Mouse (Mus musculus) liver, embryonic 15.5 days (tissue): Measurements from ENCODE around the gene Lrrc51. TPM values are rescaled to one million over a fixed set of nuclear protein-coding genes. Genes with fewer than 3 reads are reported as not detected.
A peak's percentile ranks its signal among the peaks of the same experiment; 100 is the strongest.

ENCODE experiments used
- ATAC-seq: fragments of 200-750 bp; cut with Nextera tagmentation; 2 replicates; pipeline ENCODE4 v1.8.0; 2017; ENCODE audit warnings: moderate number of reproducible peaks, mild to moderate bottlenecking, moderate library complexity; ENCODE audit not compliant: insufficient read depth
- H3K27ac ChIP-seq: fragments of 300-500 bp; sonication (generic); replicated peaks from 2 replicates; pipeline ENCODE4 v1.5.1; 2015; ENCODE audit warnings: mild to moderate bottlenecking, inconsistent platforms
- H3K27me3 ChIP-seq: fragments of 300-500 bp; sonication (generic); 2 replicates; pipeline ENCODE4 v1.6.1; 2015; ENCODE audit warnings: mild to moderate bottlenecking, inconsistent platforms
- H3K36me3 ChIP-seq: fragments of 300-500 bp; sonication (generic); replicated peaks from 2 replicates; pipeline ENCODE4 v1.6.1; 2015; ENCODE audit warnings: moderate library complexity, mild to moderate bottlenecking, inconsistent platforms
- H3K4me1 ChIP-seq: fragments of 300-500 bp; sonication (generic); replicated peaks from 2 replicates; pipeline ENCODE4 v1.6.1; 2015; ENCODE audit warnings: inconsistent platforms
- H3K4me2 ChIP-seq: fragments of 300-500 bp; sonication (generic); 2 replicates; pipeline ENCODE4 v1.6.1; 2015; ENCODE audit warnings: moderate library complexity, mild to moderate bottlenecking, inconsistent platforms
- H3K4me3 ChIP-seq: fragments of 300-500 bp; sonication (generic); replicated peaks from 2 replicates; pipeline ENCODE4 v1.5.1; 2015; ENCODE audit warnings: mild to moderate bottlenecking, inconsistent platforms
- H3K9ac ChIP-seq: fragments of 300-500 bp; sonication (generic); 2 replicates; pipeline ENCODE4 v1.6.1; 2015; ENCODE audit warnings: moderate library complexity, mild to moderate bottlenecking, inconsistent platforms
- H3K9me3 ChIP-seq: fragments of 300-500 bp; sonication (generic); replicated peaks from 2 replicates; pipeline ENCODE4 v1.6.1; 2016; ENCODE audit warnings: inconsistent platforms
- WGBS: fragments of 180-500 bp; shearing (Covaris S2); methylation state at CpG from one replicate; pipeline ENCODE4 v1.1.7; 2015; ENCODE audit warnings: mixed read lengths; ENCODE audit not compliant: insufficient replicate concordance; 5-methylcytosine and 5-hydroxymethylcytosine counted together
- polyA plus RNA-seq: library from polyadenylated mRNA; unstranded; fragments of >200 nt; fragmentation: Nextera tagmentation; extraction: Ambion mirVana; gene quantifications from 2 replicates; pipeline ENCODE4 v1.2.1, GENCODE M21; 2015

Gene Lrrc51
- 1.6 and 1.7 TPM in 2 replicates for polyA plus RNA-seq

- H3K36me3 ChIP-seq = peaks cover 24% of the 10 kb centered on the region
- H3K9me3 ChIP-seq = no peaks in the 10 kb centered on the region
- peak within 1 kb of the TSS; percentile 94 for H3K4me3 ChIP-seq
- H3K4me1 ChIP-seq = peaks cover 45% of the 10 kb centered on the region
- ATAC-seq = peak; percentile 98
- H3K27me3 ChIP-seq = no peaks in the 10 kb centered on the region
- peak within 1 kb of the TSS; percentile 91 for H3K9ac ChIP-seq
- peak within 1 kb of the TSS; percentile 84 for H3K4me2 ChIP-seq
- WGBS = under 1% methylated on average over 40 of the region's 40 CpGs
- H3K27ac ChIP-seq = peak within 1 kb of the TSS; percentile 95
Measured at GRCm38 (mm10) chr7:101933751-101934240, at the start of gene Lrrc51, which contains the start of gene Numa1. Lrrc51 (minus strand) TSS chr7:101933895. Numa1 (plus strand) TSS chr7:101934111.

GRCm38 (mm10) chr7:101982735-101983134, 49.0 kb upstream of the Lrrc51 start:
- Histone ChIP-seq H3K9me3 (no peaks in the 10 kb centered on the region), H3K27ac (no peak overlapping the region), H3K36me3 (peaks cover 69% of the 10 kb centered on the region), H3K4me1 (0 out of 2 replicates have a peak, but pooled peaks cover 2% of the 10 kb centered on the region), H3K9ac (no peak overlapping the region), H3K27me3 (no peaks in the 10 kb centered on the region), H3K4me2 (no peak overlapping the region), H3K4me3 (no peak overlapping the region)
- WGBS = 56% methylated on average over 1 of the region's 1 CpGs
- ATAC-seq = no peak

GRCm38 (mm10) chr7:101974505-101974904, 40.8 kb upstream of the Lrrc51 start:
- ATAC-seq = no peak
- H3K27me3 ChIP-seq = no peaks in the 10 kb centered on the region
- no peak overlapping the region for H3K27ac ChIP-seq
- H3K4me1 ChIP-seq = peaks cover 45% of the 10 kb centered on the region
- H3K36me3 ChIP-seq = peaks cover 14% of the 10 kb centered on the region
- no peaks in the 10 kb centered on the region for H3K9me3 ChIP-seq
- H3K9ac ChIP-seq = no peak overlapping the region
- H3K4me3 ChIP-seq = no peak overlapping the region
- WGBS = 65% methylated on average over 2 of the region's 2 CpGs
- H3K4me2 ChIP-seq = no peak overlapping the region

- Histone ChIP-seq H3K4me1 (peaks cover 52% of the 10 kb centered on the region), H3K4me3 (no peak overlapping the region), H3K4me2 (no peak overlapping the region), H3K9me3 (no peaks in the 10 kb centered on the region), H3K27ac (no peak overlapping the region), H3K9ac (no peak overlapping the region), H3K27me3 (no peaks in the 10 kb centered on the region), H3K36me3 (peaks cover 11% of the 10 kb centered on the region)
- ATAC-seq = no peak
- WGBS = 50% methylated on average over 3 of the region's 3 CpGs
Measured at GRCm38 (mm10) chr7:101973730-101974129, 40.0 kb upstream of the Lrrc51 start.

GRCm38 (mm10) chr7:101971721-101972120, 38.0 kb upstream of the Lrrc51 start:
- Histone ChIP-seq H3K9ac (peak overlapping the region; percentile 69; the same call in 1 of the 2 replicates), H3K4me1 (peaks cover 64% of the 10 kb centered on the region), H3K4me3 (peak overlapping the region; percentile 71; the same call in 1 of the 2 replicates), H3K36me3 (peaks cover 1% of the 10 kb centered on the region; the same call in 1 of the 2 replicates), H3K27me3 (no peaks in the 10 kb centered on the region), H3K27ac (peak overlapping the region; percentile 89), H3K9me3 (no peaks in the 10 kb centered on the region), H3K4me2 (peak overlapping the region; percentile 98)
- ATAC-seq = no peak
- 38% methylated on average over 2 of the region's 2 CpGs for WGBS

GRCm38 (mm10) chr7:101970821-101971461, 37.2 kb upstream of the Lrrc51 start:
- peak; percentile 30 for ATAC-seq
- Histone ChIP-seq H3K27me3 (no peaks in the 10 kb centered on the region), H3K9ac (peak overlapping the region; percentile 69), H3K4me2 (peak overlapping the region; percentile 98), H3K4me1 (peaks cover 71% of the 10 kb centered on the region), H3K9me3 (no peaks in the 10 kb centered on the region), H3K36me3 (no peaks in the 10 kb centered on the region; the same call in 1 of the 2 replicates), H3K4me3 (peak overlapping the region; percentile 71), H3K27ac (peak overlapping the region; percentile 89)
- 4% methylated on average over 19 of the region's 19 CpGs for WGBS

GRCm38 (mm10) chr7:101970429-101970775, 36.7 kb upstream of the Lrrc51 start:
- H3K4me1 ChIP-seq = peaks cover 76% of the 10 kb centered on the region
- H3K4me3 ChIP-seq = peak overlapping the region; percentile 71
- peak overlapping the region; percentile 98 for H3K4me2 ChIP-seq
- H3K27me3 ChIP-seq = no peaks in the 10 kb centered on the region
- H3K36me3 ChIP-seq = no peaks in the 10 kb centered on the region
- H3K9me3 ChIP-seq = no peaks in the 10 kb centered on the region
- 2% methylated on average over 17 of the region's 17 CpGs for whole genome bisulfite sequencing
- peak; percentile 58 for ATAC-seq
- peak overlapping the region; percentile 89 for H3K27ac ChIP-seq
- peak overlapping the region; percentile 69 for H3K9ac ChIP-seq

- ATAC-seq = peak; percentile 85
- Histone ChIP-seq H3K4me3 (peak overlapping the region; percentile 71), H3K27me3 (no peaks in the 10 kb centered on the region), H3K9ac (peak overlapping the region; percentile 69), H3K36me3 (no peaks in the 10 kb centered on the region), H3K4me2 (peak overlapping the region; percentile 98), H3K4me1 (peaks cover 81% of the 10 kb centered on the region), H3K9me3 (no peaks in the 10 kb centered on the region), H3K27ac (peak overlapping the region; percentile 89)
- under 1% methylated on average over 49 of the region's 53 CpGs for WGBS
Measured at GRCm38 (mm10) chr7:101969694-101970428, 36.2 kb upstream of the Lrrc51 start.

GRCm38 (mm10) chr7:101968751-101969150, 35.1 kb upstream of the Lrrc51 start:
- WGBS = 58% methylated on average over 2 of the region's 2 CpGs
- no peak overlapping the region for H3K4me3 ChIP-seq
- H3K27me3 ChIP-seq = no peaks in the 10 kb centered on the region
- H3K27ac ChIP-seq = 0 out of 2 replicates have a peak overlapping the region, but pooled peaks have one; percentile 14
- no peaks in the 10 kb centered on the region for H3K36me3 ChIP-seq
- peak overlapping the region; percentile 98 for H3K4me2 ChIP-seq
- peaks cover 85% of the 10 kb centered on the region for H3K4me1 ChIP-seq
- 0 out of 2 replicates have a peak overlapping the region, but pooled peaks have one; percentile 28 for H3K9ac ChIP-seq
- ATAC-seq = no peak
- no peaks in the 10 kb centered on the region for H3K9me3 ChIP-seq

GRCm38 (mm10) chr7:101967256-101967655, 33.6 kb upstream of the Lrrc51 start:
- no peak overlapping the region for H3K4me2 ChIP-seq
- H3K27me3 ChIP-seq = no peaks in the 10 kb centered on the region
- H3K4me1 ChIP-seq = peaks cover 75% of the 10 kb centered on the region
- no peak overlapping the region for H3K27ac ChIP-seq
- H3K9me3 ChIP-seq = no peaks in the 10 kb centered on the region
- H3K4me3 ChIP-seq = no peak overlapping the region
- ATAC-seq = no peak
- H3K9ac ChIP-seq = no peak overlapping the region
- 78% methylated on average over 1 of the region's 1 CpGs for WGBS
- H3K36me3 ChIP-seq = no peaks in the 10 kb centered on the region

GRCm38 (mm10) chr7:101965606-101966005, 31.9 kb upstream of the Lrrc51 start:
- no peak overlapping the region for H3K4me2 ChIP-seq
- peak overlapping the region; percentile 61; the same call in 1 of the 2 replicates for H3K27ac ChIP-seq
- H3K27me3 ChIP-seq = no peaks in the 10 kb centered on the region
- WGBS = 23% methylated on average over 2 of the region's 2 CpGs
- no peak for ATAC-seq
- H3K36me3 ChIP-seq = no peaks in the 10 kb centered on the region
- H3K4me1 ChIP-seq = peaks cover 59% of the 10 kb centered on the region
- H3K9ac ChIP-seq = no peak overlapping the region
- H3K4me3 ChIP-seq = no peak overlapping the region
- H3K9me3 ChIP-seq = no peaks in the 10 kb centered on the region
